Mouse (Mus musculus) CH12.LX (cell line): ENCODE results near the gene Agxt. TPM values are rescaled to one million over a fixed set of nuclear protein-coding genes. Genes with fewer than 3 reads are reported as not detected.

Experiments
- DNase-seq: peaks from one replicate; pipeline ENCODE4 v3.0.0-alpha.2; 2013; ENCODE audit errors: extremely low read depth
- H3K27ac ChIP-seq: 2 replicates; pipeline ENCODE4 v1.5.1; 2012; ENCODE audit warnings: low read depth, mild to moderate bottlenecking, control low read depth, moderate library complexity; ENCODE audit not compliant: insufficient read depth
- H3K27me3 ChIP-seq: replicated peaks from 2 replicates; pipeline ENCODE3; 2012; ENCODE audit warnings: inconsistent platforms
- H3K36me3 ChIP-seq, 2 experiments: replicated peaks in 1 of 2; 2 replicates each; pipeline versions ENCODE3 to v1.6.1; 2012; ENCODE audit warnings: inconsistent platforms in 1 of 2, low read length in 1 of 2, mild to moderate bottlenecking in 1 of 2, mixed read lengths in 1 of 2, moderate library complexity in 1 of 2; ENCODE audit not compliant: control insufficient read depth in 1 of 2, insufficient read depth in 1 of 2
- H3K4me1 ChIP-seq, 2 experiments: 2 replicates each; pipeline ENCODE4 v1.6.1; 2012; ENCODE audit warnings: inconsistent platforms in 1 of 2, moderate library complexity in 1 of 2; ENCODE audit not compliant: insufficient read depth in 2 of 2, control insufficient read depth in 1 of 2
- H3K4me2 ChIP-seq: 2 replicates; pipeline ENCODE4 v1.6.1; 2012; ENCODE audit warnings: low read depth, mild to moderate bottlenecking, control low read depth; ENCODE audit not compliant: poor library complexity, insufficient read depth, severe bottlenecking
- H3K4me3 ChIP-seq, 3 experiments: fragments of 150-350 bp in 1 of 3; sonication (generic) in 1 of 3; replicated peaks in 1 of 3; 2 replicates each; pipeline versions ENCODE3 to v1.5.1; 2011 to 2012; ENCODE audit warnings: low read depth in 2 of 3, low read length in 2 of 3, mild to moderate bottlenecking in 2 of 3, moderate library complexity in 2 of 3, control low read depth in 1 of 3, improper control_type of control experiment in 1 of 3, inconsistent platforms in 1 of 3, mixed read lengths in 1 of 3; ENCODE audit not compliant: poor library complexity in 1 of 3
- H3K79me2 ChIP-seq: replicated peaks from 2 replicates; pipeline ENCODE4 v1.6.1; 2012; ENCODE audit warnings: mild to moderate bottlenecking, moderate library complexity; ENCODE audit not compliant: control insufficient read depth, poor library complexity, insufficient read depth, severe bottlenecking; ENCODE audit errors: extremely low read depth
- H3K9ac ChIP-seq: 2 replicates; pipeline ENCODE4 v1.6.1; 2012; ENCODE audit warnings: low read depth, mild to moderate bottlenecking, control low read depth, moderate library complexity; ENCODE audit not compliant: insufficient read depth
- H3K9me3 ChIP-seq: replicated peaks from 2 replicates; pipeline ENCODE3; 2012; ENCODE audit warnings: low read length, inconsistent platforms, mixed read lengths
- CHD1 ChIP-seq: IDR thresholded peaks from 2 replicates; pipeline ENCODE4 v1.6.1; 2012; ENCODE audit warnings: low read depth, low read length, improper control_type of control experiment, inconsistent platforms
- E2F4 ChIP-seq: IDR thresholded peaks from 2 replicates; pipeline ENCODE4 v1.6.1; 2011; ENCODE audit warnings: low read depth, low read length, improper control_type of control experiment; ENCODE audit not compliant: insufficient replicate concordance
- ELF1 ChIP-seq: IDR thresholded peaks from 2 replicates; pipeline ENCODE4 v1.6.1; 2014; ENCODE audit warnings: low read depth, mild to moderate bottlenecking, inconsistent platforms, low read length, improper control_type of control experiment
- ETS1 ChIP-seq: conservative IDR thresholded peaks from 2 replicates; pipeline ENCODE4 v1.6.1; 2012; ENCODE audit warnings: low read depth, mild to moderate bottlenecking, inconsistent platforms, low read length, improper control_type of control experiment, moderate library complexity
- GABPA ChIP-seq: IDR thresholded peaks from 2 replicates; pipeline ENCODE4 v1.6.1; 2012; ENCODE audit warnings: low read depth, low read length, improper control_type of control experiment, inconsistent platforms; ENCODE audit not compliant: insufficient replicate concordance
- HCFC1 ChIP-seq: IDR thresholded peaks from 2 replicates; pipeline ENCODE4 v1.6.1; 2012; ENCODE audit warnings: low read depth, mild to moderate bottlenecking, inconsistent platforms, low read length, improper control_type of control experiment
- JUN ChIP-seq: IDR thresholded peaks from 2 replicates; pipeline ENCODE4 v1.6.1; 2011; ENCODE audit warnings: low read depth, mild to moderate bottlenecking, low read length, improper control_type of control experiment, moderate library complexity; ENCODE audit not compliant: insufficient read depth
- JUND ChIP-seq: conservative IDR thresholded peaks from 2 replicates; pipeline ENCODE4 v1.6.1; 2011; ENCODE audit warnings: low read depth, low read length, improper control_type of control experiment
- MAX ChIP-seq: IDR thresholded peaks from 2 replicates; pipeline ENCODE4 v1.6.1; 2011; ENCODE audit warnings: low read length, improper control_type of control experiment
- MXI1 ChIP-seq: IDR thresholded peaks from 2 replicates; pipeline ENCODE4 v1.6.1; 2011; ENCODE audit warnings: mild to moderate bottlenecking, low read depth, low read length, improper control_type of control experiment
- NRF1 ChIP-seq: IDR thresholded peaks from 2 replicates; pipeline ENCODE4 v1.6.1; 2014; ENCODE audit warnings: low read depth, mild to moderate bottlenecking, inconsistent platforms, low read length, improper control_type of control experiment, moderate library complexity
- POLR2A ChIP-seq: IDR thresholded peaks from 2 replicates; pipeline ENCODE4 v1.6.1; 2011; ENCODE audit warnings: low read depth, mild to moderate bottlenecking, improper control_type of control experiment, low read length
- POLR2AphosphoS2 ChIP-seq: IDR thresholded peaks from 2 replicates; pipeline ENCODE4 v1.6.1; 2011; ENCODE audit warnings: low read depth, low read length, improper control_type of control experiment
- SIN3A ChIP-seq: IDR thresholded peaks from 2 replicates; pipeline ENCODE4 v1.6.1; 2012; ENCODE audit warnings: low read length, improper control_type of control experiment, inconsistent platforms
- SMC3 ChIP-seq: IDR thresholded peaks from 2 replicates; pipeline ENCODE4 v1.6.1; 2011; ENCODE audit warnings: low read depth, low read length, improper control_type of control experiment
- TCF12 ChIP-seq: IDR thresholded peaks from 2 replicates; pipeline ENCODE4 v1.6.1; 2014; ENCODE audit warnings: low read depth, mild to moderate bottlenecking, inconsistent platforms, low read length, improper control_type of control experiment
- UBTF ChIP-seq: IDR thresholded peaks from 2 replicates; pipeline ENCODE4 v1.6.1; 2012; ENCODE audit warnings: low read depth, mild to moderate bottlenecking, inconsistent platforms, low read length, improper control_type of control experiment, moderate library complexity
- USF1 ChIP-seq: IDR thresholded peaks from 2 replicates; pipeline ENCODE4 v1.6.1; 2014; ENCODE audit warnings: low read depth, mild to moderate bottlenecking, inconsistent platforms, low read length, improper control_type of control experiment
- USF2 ChIP-seq: conservative IDR thresholded peaks from 2 replicates; pipeline ENCODE4 v1.6.1; 2011; ENCODE audit warnings: low read depth, low read length, improper control_type of control experiment
- ZNF384 ChIP-seq: IDR thresholded peaks from 2 replicates; pipeline ENCODE4 v1.6.1; 2012; ENCODE audit warnings: low read depth, low read length, improper control_type of control experiment, inconsistent platforms
- dilution Hi-C: fragments of 300-500 bp; cut with MboI; formaldehyde crosslinking; loops from 2 replicates; pipeline ENCODE4 v1.14.3; 2020; ENCODE audit warnings: low sequenced_read_pairs; ENCODE audit not compliant: extremely low pct_unique_long_range_greater_than_20kb, extremely low pct_ligation_motif_present
- in situ Hi-C: fragments of 300-500 bp; cut with MboI; formaldehyde crosslinking; loops from 3 replicates; pipeline ENCODE4 v1.14.3; 2019; ENCODE audit warnings: low sequenced_read_pairs, low pct_ligation_motif_present, low pct_unique_long_range_greater_than_20kb, mixed read lengths
- polyA plus RNA-seq: library from polyadenylated mRNA; unstranded; fragments of >175 nt; gene quantifications from 2 replicates; pipeline ENCODE4 v1.2.1, GENCODE M21; 2012; ENCODE audit warnings: low read depth; ENCODE audit not compliant: insufficient read length
- total RNA-seq, 2 experiments: library from RNA; depleted of rRNA; stranded (reverse); fragments of 300-350 nt in 1 of 2; fragments of >200 nt in 1 of 2; gene quantifications; 2 replicates each; pipeline ENCODE4 v1.2.3; 2012 to 2014

Gene Agxt
- total and polyA plus RNA-seq, 3 experiments: not detected

DNA sequence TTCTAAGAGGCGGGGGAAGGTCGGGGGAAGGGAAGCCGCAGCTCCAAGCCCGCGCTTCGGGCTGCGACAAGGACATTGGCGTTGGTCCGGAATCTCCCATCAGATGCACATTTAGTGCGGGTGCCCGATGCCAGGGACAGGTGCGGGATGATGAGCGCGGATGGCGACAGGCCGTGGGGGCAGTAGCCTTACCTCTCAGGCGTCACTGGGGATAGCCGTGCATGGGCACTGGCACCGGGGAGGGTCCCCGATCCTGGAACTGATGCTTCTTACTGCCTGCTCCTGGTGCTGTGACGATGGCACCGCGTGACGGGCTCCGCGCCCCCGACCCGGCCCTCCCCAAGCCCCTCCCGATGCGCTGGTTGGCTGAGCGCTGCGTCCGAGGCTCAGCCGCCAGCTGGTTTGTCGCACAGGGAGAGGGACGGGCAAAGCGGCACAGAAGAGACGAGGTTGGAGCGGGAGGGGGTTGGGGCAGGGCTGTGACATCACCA lies 33.4 kb upstream of the Agxt start, which contains the start of gene Kif1a:
Kif1a (minus strand) TSS at position 381 of the 491 bp plus-strand sequence.
- Histone ChIP-seq H3K4me3 (no peak within 1 kb of the TSS), H3K9me3 (no peaks in the 10 kb centered on the region), H3K27me3 (peaks cover 90% of the 10 kb centered on the region)
- dilution Hi-C loops: no loop called here
- TF ChIP-seq GABPA: no peak
- TF ChIP-seq ELF1: no peak
- no peak for TF ChIP-seq JUN
- no peak for TF ChIP-seq ZNF384
- TF ChIP-seq POLR2AphosphoS2: no peak
- TF ChIP-seq, all 38 proteins: peak for 0
- no peak within 1 kb of the TSS for H3K27ac ChIP-seq
- H3K79me2 ChIP-seq: no peaks in the 10 kb centered on the region
- in situ Hi-C loops: no loop called here
- H3K36me3 ChIP-seq: no peaks in the 10 kb centered on the region
- H3K4me2 ChIP-seq: no peak within 1 kb of the TSS
- no peak for DNase-seq
- H3K4me1 ChIP-seq: no peaks in the 10 kb centered on the region; a peak in 1 of 4 replicates
- no peak within 1 kb of the TSS for H3K9ac ChIP-seq

DNA sequence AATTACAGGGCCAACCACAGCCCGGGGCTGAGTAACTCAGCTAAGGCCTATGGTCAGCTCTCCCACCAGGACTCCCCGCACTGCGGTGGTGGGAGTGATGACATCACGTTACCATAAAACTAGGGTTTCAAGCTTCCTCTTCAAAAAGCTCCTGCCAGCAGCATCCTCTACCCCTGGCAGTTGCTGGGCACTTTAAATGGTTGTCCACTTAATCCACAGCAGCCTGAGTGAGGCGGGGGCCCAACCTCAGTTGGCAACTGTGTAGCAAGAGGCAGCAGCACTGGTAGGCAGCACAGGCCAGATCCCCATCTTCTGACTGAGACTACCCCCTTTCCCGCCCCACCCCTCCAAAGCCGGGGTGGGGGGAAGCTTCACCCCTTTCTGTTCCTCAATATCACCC lies 32.3 kb upstream of the Agxt start:
- TF ChIP-seq UBTF (no peak), USF1 (no peak), MAX (no peak), ETS1 (no peak), TCF12 (no peak), NRF1 (no peak), CHD1 (no peak), HCFC1 (no peak), SMC3 (no peak), JUN (no peak), E2F4 (no peak), POLR2AphosphoS2 (no peak), JUND (no peak), MXI1 (no peak), USF2 (no peak), POLR2A (no peak), SIN3A (no peak)
- dilution Hi-C loops: no loop called here
- in situ Hi-C loops: no loop called here
- H3K9me3 ChIP-seq: no peaks in the 10 kb centered on the region
- no peak overlapping the region for H3K4me2 ChIP-seq
- DNase-seq: no peak
- no peak overlapping the region for H3K9ac ChIP-seq
- H3K79me2 ChIP-seq: no peaks in the 10 kb centered on the region
- peaks cover 84% of the 10 kb centered on the region for H3K27me3 ChIP-seq
- no peaks in the 10 kb centered on the region; a peak in 1 of 4 replicates for H3K4me1 ChIP-seq
- no peaks in the 10 kb centered on the region for H3K36me3 ChIP-seq
- H3K27ac ChIP-seq: no peak overlapping the region
- no peak overlapping the region for H3K4me3 ChIP-seq
